Mouse (Mus musculus): Measurements from ENCODE around the gene Flnb.

DNA sequence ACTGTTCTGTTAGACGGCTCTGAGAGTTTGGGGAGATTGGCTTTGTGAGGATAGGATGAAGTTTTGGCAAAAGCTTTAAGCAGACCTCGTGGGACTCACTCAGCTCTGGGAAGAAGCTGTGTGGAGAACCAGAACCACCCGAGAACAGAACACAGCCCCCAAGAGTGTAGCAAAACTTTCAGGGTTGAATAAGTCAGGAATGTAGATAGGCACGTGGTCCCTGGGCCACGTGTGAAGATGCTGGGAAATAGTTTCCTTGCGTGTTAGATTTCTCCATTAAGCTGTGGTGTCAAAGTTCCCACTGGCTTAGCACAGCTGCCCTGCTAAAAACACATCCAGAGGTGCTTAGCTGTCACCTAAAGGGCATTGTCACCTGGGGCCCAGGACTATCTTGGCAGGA lies 174.4 kb downstream of the Flnb start:
- TF ChIP-seq CTCF (IDR thresholded peaks at IDR 0.05; ENCODE audit: control insufficient read depth, insufficient read depth, insufficient replicate concordance, low read depth, low read length), result no peak
- no peak for TF ChIP-seq POLR2A (IDR thresholded peaks at IDR 0.05; ENCODE audit: control insufficient read depth, low read depth, low read length)
